ENCODE assay signal across 8 mouse cellular contexts in genomic region chr6:70921274-70922074, GRCm38 (mm10). TPM values are rescaled to one million over a fixed set of nuclear protein-coding genes. Genes with fewer than 3 reads are reported as not detected.
DNase-seq lines count a peak whose midpoint lies in the region; ATAC-seq and TF ChIP-seq lines count a peak whose summit lies in the region.

No protein-coding gene starts in this region.

- H3K36me3 ChIP-seq in ES-E14 (ENCODE audit: control insufficient read depth, insufficient read depth, low read length, poor library complexity, severe bottlenecking), result no peaks in the 10 kb centered on the region
- no peaks in the 10 kb centered on the region for H3K36me3 ChIP-seq in embryonic facial prominence, embryonic 12.5 days
- H3K36me3 ChIP-seq in lung, embryonic 15.5 days, result no peaks in the 10 kb centered on the region

- ATAC-seq in embryonic facial prominence, embryonic 12.5 days (ENCODE audit: insufficient number of reproducible peaks, insufficient read depth, low FRiP score, low TSS enrichment), result no peak; the same call in 1 of the 2 replicates
- ATAC-seq in lung, embryonic 15.5 days (ENCODE audit: borderline replicate concordance, extremely low read depth, low FRiP score, low TSS enrichment), result no peak

- peak; percentile 54 for DNase-seq in ES-E14 (ENCODE audit: low read depth, low spot score)
- peak; percentile 20 to 44 for DNase-seq in adrenal gland, postnatal 36 days
- peak; percentile 25 to 49 for DNase-seq in heart, postnatal 14 days
- peak; percentile 6 for DNase-seq in large intestine, adult 2 months (ENCODE audit: low read depth, low spot score)
- peak; percentile 85 for DNase-seq in retina, embryonic 14.5 days (ENCODE audit: low spot score)
- DNase-seq in urinary bladder, postnatal 10 days (ENCODE audit: low spot score), result no peak

- WGBS in embryonic facial prominence, embryonic 12.5 days, result 2% methylated on average over 22 of the region's 22 CpGs
- WGBS in large intestine, adult 2 months, result 15% methylated on average over 22 of the region's 22 CpGs
- WGBS in lung, embryonic 15.5 days, result 7% methylated on average over 22 of the region's 22 CpGs

- H3K4me1 ChIP-seq in ES-E14 (ENCODE audit: control insufficient read depth in 2 of 2, insufficient read depth in 2 of 2, low read length in 2 of 2, poor library complexity in 1 of 2), result peaks cover 0 to 3% of the 10 kb centered on the region in 2 experiments; a peak in 1 of 4 replicates
- H3K4me1 ChIP-seq in embryonic facial prominence, embryonic 12.5 days, result peaks cover 6% of the 10 kb centered on the region; the same call in 1 of the 2 replicates
- H3K4me1 ChIP-seq in lung, embryonic 15.5 days, result peaks cover 5% of the 10 kb centered on the region

- intact Hi-C loops in heart, postnatal 14 days (cut with DNase I), result no loop called here

- H3K27ac ChIP-seq in ES-E14 (ENCODE audit: insufficient read depth, low read depth, low read length, poor library complexity, severe bottlenecking), result no peak overlapping the region
- H3K27ac ChIP-seq in embryonic facial prominence, embryonic 12.5 days, result 0 out of 2 replicates have a peak overlapping the region, but pooled peaks have one; percentile 19
- no peak overlapping the region for H3K27ac ChIP-seq in lung, embryonic 15.5 days

- in situ Hi-C loops in ES-E14 (cut with MboI; ENCODE audit: low sequenced_read_pairs in 2 of 2, unreplicated experiment in 2 of 2), result no loop called here

- peak overlapping the region; percentile 52 for H3K4me2 ChIP-seq in embryonic facial prominence, embryonic 12.5 days (replicated peaks)
- peak overlapping the region; percentile 50 for H3K4me2 ChIP-seq in lung, embryonic 15.5 days

- H3K4me3 ChIP-seq in ES-E14 (ENCODE audit: insufficient read depth in 1 of 2, low read depth in 1 of 2, low read length in 2 of 2, poor library complexity in 1 of 2, severe bottlenecking in 1 of 2), result peak overlapping the region in 1 of 2 experiments; percentile 47; a peak in 1 of 4 replicates
- peak overlapping the region; percentile 25; the same call in 1 of the 2 replicates for H3K4me3 ChIP-seq in embryonic facial prominence, embryonic 12.5 days
- no peak overlapping the region for H3K4me3 ChIP-seq in lung, embryonic 15.5 days

- peaks cover 2% of the 10 kb centered on the region; the same call in 1 of the 2 replicates for H3K27me3 ChIP-seq in embryonic facial prominence, embryonic 12.5 days
- H3K27me3 ChIP-seq in lung, embryonic 15.5 days, result no peaks in the 10 kb centered on the region

- H3K9ac ChIP-seq in ES-E14 (ENCODE audit: insufficient read depth, low read depth, low read length, poor library complexity, severe bottlenecking), result no peak overlapping the region
- peak overlapping the region; percentile 27 for H3K9ac ChIP-seq in embryonic facial prominence, embryonic 12.5 days
- no peak overlapping the region for H3K9ac ChIP-seq in lung, embryonic 15.5 days

- H3K9me3 ChIP-seq in ES-E14 (ENCODE audit: control insufficient read depth, insufficient read depth, low read depth, low read length), result no peaks in the 10 kb centered on the region
- H3K9me3 ChIP-seq in embryonic facial prominence, embryonic 12.5 days, result no peaks in the 10 kb centered on the region
- no peaks in the 10 kb centered on the region for H3K9me3 ChIP-seq in lung, embryonic 15.5 days

TF ChIP-seq in ES-E14, 5 proteins besides CTCF, POLR2A, EP300 and RAD21:
- TF ChIP-seq ZNF384 (IDR thresholded peaks at IDR 0.05; ENCODE audit: low read depth, low read length), result no peak
- TF ChIP-seq HCFC1 (IDR thresholded peaks at IDR 0.05; ENCODE audit: borderline replicate concordance, insufficient read depth, low read length), result no peak
- no peak for TF ChIP-seq MAFK (IDR thresholded peaks at IDR 0.05; ENCODE audit: insufficient read depth, low read depth, low read length)
- no peak for TF ChIP-seq CHD2 (IDR thresholded peaks at IDR 0.05; ENCODE audit: low read depth, low read length)
- no peak for TF ChIP-seq ZC3H11A (IDR thresholded peaks at IDR 0.05; ENCODE audit: borderline replicate concordance, low read depth, low read length)

RNA-seq across cellular contexts. Expression of gene Tex37, which starts 2.7 kb away (rescaled TPM):
- not detected in 2 replicates for total RNA-seq in ES-E14 (2012; rRNA removed)
- not detected for total RNA-seq in adrenal gland, postnatal 36 days (2021)
- polyA plus RNA-seq in embryonic facial prominence, embryonic 12.5 days (2016; fragmentation: Nextera tagmentation; extraction: Ambion mirVana), result not detected in 2 replicates
- not detected for total RNA-seq in heart, postnatal 14 days (2021)
- polyA plus RNA-seq in large intestine, adult 2 months (2012; rRNA removed), result not detected in 2 replicates
- polyA plus RNA-seq in lung, embryonic 15.5 days (2015; fragmentation: Nextera tagmentation; extraction: Ambion mirVana), result not detected in 2 replicates

RNA-seq across cellular contexts. Expression of gene Foxi3, which starts 34.9 kb away (rescaled TPM):
- 3.5 and 4.2 TPM in 2 replicates for total RNA-seq in ES-E14 (2012; rRNA removed)
- not detected for total RNA-seq in adrenal gland, postnatal 36 days (2021)
- polyA plus RNA-seq in embryonic facial prominence, embryonic 12.5 days (2016; fragmentation: Nextera tagmentation; extraction: Ambion mirVana), result 1.3 and 1.7 TPM in 2 replicates
- not detected for total RNA-seq in heart, postnatal 14 days (2021)
- polyA plus RNA-seq in large intestine, adult 2 months (2012; rRNA removed), result not detected in 2 replicates
- polyA plus RNA-seq in lung, embryonic 15.5 days (2015; fragmentation: Nextera tagmentation; extraction: Ambion mirVana), result not detected in 2 replicates
